Mouse (Mus musculus): ENCODE measurements around the gene Sectm1a. TPM values are rescaled to one million over a fixed set of nuclear protein-coding genes. Genes with fewer than 3 reads are reported as not detected.

Gene Sectm1a
- total RNA-seq, 1 experiment: not detected

DNA sequence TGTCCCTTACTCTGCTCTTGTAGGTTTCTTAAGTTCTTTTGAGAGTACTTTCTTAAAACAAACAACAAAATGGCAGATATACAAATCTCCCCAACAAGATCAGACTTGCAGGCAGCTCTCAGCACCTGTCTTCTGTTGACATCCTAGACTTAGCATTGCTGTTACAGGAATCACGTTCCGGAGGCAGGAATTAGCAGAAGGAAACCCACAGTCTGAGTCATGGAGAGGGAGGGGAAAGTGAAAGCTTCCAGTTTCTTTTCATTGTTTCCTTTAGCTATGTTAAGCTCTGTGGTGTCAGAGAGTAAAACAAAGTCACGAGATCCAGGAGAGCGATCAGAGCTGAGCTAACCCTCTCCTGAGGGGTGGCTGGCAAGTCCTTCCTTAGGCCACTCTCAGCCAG, 9.9 kb upstream of the Sectm1a start:
- in situ Hi-C loops (cut with MboI; ENCODE audit: low sequenced_read_pairs in 2 of 2, unreplicated experiment in 2 of 2): no loop called here
- H3K27ac ChIP-seq (ENCODE audit: insufficient read depth, low read depth, low read length, poor library complexity, severe bottlenecking): no peak overlapping the region
- no peak overlapping the region for H3K4me3 ChIP-seq (ENCODE audit: insufficient read depth in 1 of 2, low read depth in 1 of 2, low read length in 2 of 2, poor library complexity in 1 of 2, severe bottlenecking in 1 of 2)
- H3K36me3 ChIP-seq (ENCODE audit: control insufficient read depth, insufficient read depth, low read length, poor library complexity, severe bottlenecking): no peaks in the 10 kb centered on the region
- no peaks in the 10 kb centered on the region for H3K4me1 ChIP-seq (ENCODE audit: control insufficient read depth in 2 of 2, insufficient read depth in 2 of 2, low read length in 2 of 2, poor library complexity in 1 of 2)
- H3K9ac ChIP-seq (ENCODE audit: insufficient read depth, low read depth, low read length, poor library complexity, severe bottlenecking): no peak overlapping the region
- DNase-seq (ENCODE audit: low read depth, low spot score): no peak
- TF ChIP-seq ZNF384 (IDR thresholded peaks at IDR 0.05; ENCODE audit: low read depth, low read length) (no peak), ZC3H11A (IDR thresholded peaks at IDR 0.05; ENCODE audit: borderline replicate concordance, low read depth, low read length) (no peak), HCFC1 (IDR thresholded peaks at IDR 0.05; ENCODE audit: borderline replicate concordance, insufficient read depth, low read length) (no peak), CHD2 (IDR thresholded peaks at IDR 0.05; ENCODE audit: low read depth, low read length) (no peak), MAFK (IDR thresholded peaks at IDR 0.05; ENCODE audit: insufficient read depth, low read depth, low read length) (no peak)
- no peaks in the 10 kb centered on the region for H3K9me3 ChIP-seq (ENCODE audit: control insufficient read depth, insufficient read depth, low read depth, low read length)

DNA sequence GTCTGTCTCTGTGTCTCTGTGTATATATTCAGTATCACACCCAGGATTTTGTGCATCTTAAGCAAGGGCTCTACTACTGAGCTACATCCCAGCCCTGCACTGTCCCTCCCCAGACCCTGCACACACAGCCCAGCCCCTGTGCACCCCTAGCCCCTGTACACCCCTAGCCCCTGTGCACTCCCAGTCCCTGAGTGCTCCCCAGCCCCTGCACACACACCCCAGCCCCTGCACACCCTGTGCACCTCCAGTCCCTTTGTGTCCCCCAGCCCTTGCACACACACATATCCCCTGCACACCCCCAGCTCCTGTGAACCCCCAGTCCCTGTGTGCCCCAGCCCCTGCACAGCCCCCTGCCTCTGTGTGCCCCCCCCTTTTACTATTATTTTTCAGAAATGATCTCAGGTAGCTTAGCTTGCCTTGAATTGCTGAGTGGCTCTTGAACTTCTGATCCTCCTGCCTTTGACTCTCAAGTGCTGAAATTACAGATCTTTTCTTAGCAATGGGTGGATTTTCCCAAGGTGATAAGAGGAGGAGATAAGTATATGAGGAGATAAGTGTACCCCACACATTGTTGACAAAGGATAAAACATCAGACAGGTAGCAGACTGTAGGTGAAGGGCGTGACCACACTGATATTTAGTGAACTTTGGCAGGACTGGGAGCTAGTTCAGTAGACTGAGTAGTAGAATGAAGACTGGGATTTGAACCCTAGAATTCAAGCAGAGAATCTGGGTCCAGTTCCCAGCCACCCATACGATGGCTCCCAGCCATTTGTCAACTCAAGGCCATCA, 8.9 kb upstream of the Sectm1a start:
- no peak for DNase-seq (ENCODE audit: low read depth, low spot score)
- in situ Hi-C loops (cut with MboI; ENCODE audit: low sequenced_read_pairs in 2 of 2, unreplicated experiment in 2 of 2): no loop called here
- Histone ChIP-seq H3K9ac (ENCODE audit: insufficient read depth, low read depth, low read length, poor library complexity, severe bottlenecking) (no peak overlapping the region), H3K4me3 (ENCODE audit: insufficient read depth in 1 of 2, low read depth in 1 of 2, low read length in 2 of 2, poor library complexity in 1 of 2, severe bottlenecking in 1 of 2) (no peak overlapping the region), H3K36me3 (ENCODE audit: control insufficient read depth, insufficient read depth, low read length, poor library complexity, severe bottlenecking) (no peaks in the 10 kb centered on the region), H3K9me3 (ENCODE audit: control insufficient read depth, insufficient read depth, low read depth, low read length) (no peaks in the 10 kb centered on the region), H3K4me1 (ENCODE audit: control insufficient read depth in 2 of 2, insufficient read depth in 2 of 2, low read length in 2 of 2, poor library complexity in 1 of 2) (no peaks in the 10 kb centered on the region), H3K27ac (ENCODE audit: insufficient read depth, low read depth, low read length, poor library complexity, severe bottlenecking) (no peak overlapping the region)
- TF ChIP-seq MAFK (IDR thresholded peaks at IDR 0.05; ENCODE audit: insufficient read depth, low read depth, low read length) (no peak), ZC3H11A (IDR thresholded peaks at IDR 0.05; ENCODE audit: borderline replicate concordance, low read depth, low read length) (no peak), HCFC1 (IDR thresholded peaks at IDR 0.05; ENCODE audit: borderline replicate concordance, insufficient read depth, low read length) (no peak), ZNF384 (IDR thresholded peaks at IDR 0.05; ENCODE audit: low read depth, low read length) (no peak), CHD2 (IDR thresholded peaks at IDR 0.05; ENCODE audit: low read depth, low read length) (no peak)

DNA sequence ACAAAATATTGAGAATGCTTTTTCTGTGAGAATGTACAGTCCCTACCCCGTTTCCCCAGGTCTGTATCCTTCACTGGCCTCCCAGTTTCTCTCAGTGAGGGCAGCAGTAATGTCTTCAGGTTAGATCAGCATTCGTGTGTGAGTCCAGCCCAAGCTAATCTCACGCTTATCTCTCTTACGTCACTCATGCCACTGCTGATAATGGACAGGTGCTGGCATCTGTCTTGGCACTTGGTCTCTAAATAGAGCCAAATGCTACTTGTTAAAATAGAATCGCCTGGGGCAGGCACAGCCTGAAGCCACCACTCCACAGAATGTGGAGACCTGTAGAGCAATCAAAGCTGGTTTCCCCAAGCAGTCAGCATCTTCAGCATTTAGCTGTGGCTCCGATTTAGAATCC, 8.0 kb upstream of the Sectm1a start:
- Histone ChIP-seq H3K4me3 (ENCODE audit: insufficient read depth in 1 of 2, low read depth in 1 of 2, low read length in 2 of 2, poor library complexity in 1 of 2, severe bottlenecking in 1 of 2) (no peak overlapping the region), H3K9ac (ENCODE audit: insufficient read depth, low read depth, low read length, poor library complexity, severe bottlenecking) (no peak overlapping the region), H3K36me3 (ENCODE audit: control insufficient read depth, insufficient read depth, low read length, poor library complexity, severe bottlenecking) (no peaks in the 10 kb centered on the region), H3K4me1 (ENCODE audit: control insufficient read depth in 2 of 2, insufficient read depth in 2 of 2, low read length in 2 of 2, poor library complexity in 1 of 2) (no peaks in the 10 kb centered on the region), H3K9me3 (ENCODE audit: control insufficient read depth, insufficient read depth, low read depth, low read length) (no peaks in the 10 kb centered on the region), H3K27ac (ENCODE audit: insufficient read depth, low read depth, low read length, poor library complexity, severe bottlenecking) (no peak overlapping the region)
- TF ChIP-seq CHD2 (IDR thresholded peaks at IDR 0.05; ENCODE audit: low read depth, low read length): no peak
- TF ChIP-seq MAFK (IDR thresholded peaks at IDR 0.05; ENCODE audit: insufficient read depth, low read depth, low read length): no peak
- no peak for TF ChIP-seq ZNF384 (IDR thresholded peaks at IDR 0.05; ENCODE audit: low read depth, low read length)
- no peak for TF ChIP-seq HCFC1 (IDR thresholded peaks at IDR 0.05; ENCODE audit: borderline replicate concordance, insufficient read depth, low read length)
- no peak for TF ChIP-seq ZC3H11A (IDR thresholded peaks at IDR 0.05; ENCODE audit: borderline replicate concordance, low read depth, low read length)
- DNase-seq (ENCODE audit: low read depth, low spot score): no peak
- in situ Hi-C loops (cut with MboI; ENCODE audit: low sequenced_read_pairs in 2 of 2, unreplicated experiment in 2 of 2): no loop called here

DNA sequence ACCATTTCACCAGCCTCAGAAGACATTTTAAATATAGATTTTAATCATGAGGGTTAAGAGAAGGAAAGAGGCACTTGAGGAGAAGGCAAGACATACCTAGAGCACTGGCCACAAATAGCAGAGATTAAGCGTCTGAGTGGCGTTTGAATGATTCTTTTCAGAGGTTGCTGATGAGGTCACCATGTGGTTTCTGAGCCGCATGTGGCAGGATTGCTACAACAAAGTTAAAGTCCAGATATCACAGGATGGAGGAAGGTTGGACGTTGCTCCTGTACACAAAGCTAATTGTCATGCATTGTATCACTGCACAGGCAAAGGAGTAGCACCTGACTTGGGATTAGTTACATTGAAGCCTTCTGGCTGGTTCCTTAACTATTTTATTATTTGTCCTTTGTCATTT, 5.3 kb upstream of the Sectm1a start:
- DNase-seq (ENCODE audit: low read depth, low spot score): no peak
- in situ Hi-C loops (cut with MboI; ENCODE audit: low sequenced_read_pairs in 2 of 2, unreplicated experiment in 2 of 2): no loop called here
- TF ChIP-seq MAFK (IDR thresholded peaks at IDR 0.05; ENCODE audit: insufficient read depth, low read depth, low read length) (no peak), ZC3H11A (IDR thresholded peaks at IDR 0.05; ENCODE audit: borderline replicate concordance, low read depth, low read length) (no peak), CHD2 (IDR thresholded peaks at IDR 0.05; ENCODE audit: low read depth, low read length) (no peak), HCFC1 (IDR thresholded peaks at IDR 0.05; ENCODE audit: borderline replicate concordance, insufficient read depth, low read length) (no peak), ZNF384 (IDR thresholded peaks at IDR 0.05; ENCODE audit: low read depth, low read length) (no peak)
- H3K4me1 ChIP-seq (ENCODE audit: control insufficient read depth in 2 of 2, insufficient read depth in 2 of 2, low read length in 2 of 2, poor library complexity in 1 of 2): no peaks in the 10 kb centered on the region
- H3K9ac ChIP-seq (ENCODE audit: insufficient read depth, low read depth, low read length, poor library complexity, severe bottlenecking): no peak overlapping the region
- H3K36me3 ChIP-seq (ENCODE audit: control insufficient read depth, insufficient read depth, low read length, poor library complexity, severe bottlenecking): no peaks in the 10 kb centered on the region
- H3K4me3 ChIP-seq (ENCODE audit: insufficient read depth in 1 of 2, low read depth in 1 of 2, low read length in 2 of 2, poor library complexity in 1 of 2, severe bottlenecking in 1 of 2): no peak overlapping the region
- H3K27ac ChIP-seq (ENCODE audit: insufficient read depth, low read depth, low read length, poor library complexity, severe bottlenecking): no peak overlapping the region
- H3K9me3 ChIP-seq (ENCODE audit: control insufficient read depth, insufficient read depth, low read depth, low read length): no peaks in the 10 kb centered on the region
